Mouse (Mus musculus) lung, postnatal 0 days (tissue): ENCODE results near the gene Defb10.
"Not testable (repeated sequence)": the region's sequence is repeated elsewhere in the genome, so short reads cannot be mapped to it uniquely, and the experiment has no call there.

Experiments used
- CTCF ChIP-seq: IDR thresholded peaks from 2 replicates; pipeline ENCODE4 v1.5.1; 2016; ENCODE audit warnings: antibody characterized with exemption, mild to moderate bottlenecking
- EP300 ChIP-seq: IDR thresholded peaks from 2 replicates; pipeline ENCODE4 v1.6.1; 2016; ENCODE audit warnings: antibody characterized with exemption, mild to moderate bottlenecking, control low read depth

DNA sequence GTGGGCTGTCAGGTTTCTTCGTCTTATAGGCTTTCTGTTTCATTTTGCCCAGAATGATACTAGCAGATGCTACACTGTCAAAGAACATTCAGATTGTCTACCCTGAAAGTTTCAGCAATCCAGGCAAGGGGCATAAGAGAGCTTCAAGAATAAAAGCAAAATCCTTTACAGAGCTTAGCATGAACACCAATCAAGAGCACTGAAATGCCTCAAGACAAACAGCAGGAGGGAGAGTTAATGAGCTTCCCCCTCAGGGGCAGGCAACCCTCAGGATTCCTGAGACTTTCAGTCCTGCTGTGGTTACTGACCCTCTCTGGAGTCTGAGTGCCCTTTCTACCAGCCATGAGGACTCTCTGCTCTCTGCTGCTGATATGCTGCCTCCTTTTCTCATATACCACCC lies at the start of gene Defb10:
- TF ChIP-seq CTCF, EP300: not testable (repeated sequence)
